Mouse (Mus musculus) small intestine, adult 2 months (tissue): Measurements from ENCODE around the gene Stard5.

ENCODE experiments used
- CTCF ChIP-seq: fragments of 200-500 bp; IDR thresholded peaks from 2 replicates; pipeline ENCODE4 v1.5.1; 2012; ENCODE audit warnings: low read depth, mild to moderate bottlenecking, control low read depth, inconsistent platforms, low read length, moderate library complexity, mixed read lengths; ENCODE audit not compliant: insufficient replicate concordance, insufficient read length; ENCODE audit errors: extremely low read depth
- POLR2A ChIP-seq: fragments of 200-500 bp; IDR thresholded peaks from 2 replicates; pipeline ENCODE4 v1.6.1; 2012; ENCODE audit warnings: low read depth, mild to moderate bottlenecking, control low read depth, inconsistent platforms, low read length, moderate library complexity

- TF ChIP-seq CTCF, result no peak
- TF ChIP-seq POLR2A, result no peak
These were observed 17.0 kb downstream of the Stard5 start for GRCm38 (mm10) chr7:83648807-83649206.
